Mouse (Mus musculus) spleen, adult 10 weeks (tissue): Measurements from ENCODE around the gene Fbxo42. TPM values are rescaled to one million over a fixed set of nuclear protein-coding genes. Genes with fewer than 3 reads are reported as not detected.

ENCODE experiments used
- polyA plus RNA-seq: library from polyadenylated mRNA; stranded (reverse); fragments of 350-450 nt; fragmentation: Illumina TruSeq; extraction: RNeasy Lipid Tissue Mini Kit (QIAGEN cat#74804); gene quantifications from one replicate; pipeline ENCODE4 v1.2.3, GENCODE M21; 2015; ENCODE audit warnings: low replicate concordance; ENCODE audit not compliant: insufficient read depth

Gene Fbxo42
- polyA plus RNA-seq, result 11.9 TPM

GRCm38 (mm10) chr4:141147112-141148008, at the start of gene Fbxo42:
Fbxo42 (plus strand) TSS chr4:141147913.

GRCm38 (mm10) chr4:141139116-141139970, 8.4 kb upstream of the Fbxo42 start, which contains the start of gene Szrd1:
Szrd1 (minus strand) TSS chr4:141139775.

GRCm38 (mm10) chr4:141213770-141214336, 66.1 kb downstream of the Fbxo42 start, which contains the start of gene Rsg1:
Rsg1 (plus strand) TSS chr4:141213956.

GRCm38 (mm10) chr4:141239388-141240125, 91.8 kb downstream of the Fbxo42 start, which contains the start of gene Arhgef19:
Arhgef19 (plus strand) TSS chr4:141239499.

Other genes with a start within 250 kb of the Fbxo42 start
- gene Padi2, start 241.6 kb upstream of the Fbxo42 start, polyA plus RNA-seq, result 10.4 TPM
- 79.2 TPM for gene Sdhb, start 186.7 kb upstream of the Fbxo42 start, polyA plus RNA-seq
- 27.2 TPM for gene Atp13a2, start 161.0 kb upstream of the Fbxo42 start, polyA plus RNA-seq
- gene Mfap2, start 137.5 kb upstream of the Fbxo42 start, polyA plus RNA-seq, result 0.58 TPM
- 4.0 TPM for gene Crocc, start 87.4 kb upstream of the Fbxo42 start, polyA plus RNA-seq
- gene Necap2, start 69.6 kb upstream of the Fbxo42 start, polyA plus RNA-seq, result 59.1 TPM
- not detected for gene Spata21, start 59.6 kb upstream of the Fbxo42 start, polyA plus RNA-seq
- gene Szrd1, start 8.1 kb upstream of the Fbxo42 start, polyA plus RNA-seq, result 35.3 TPM
- gene Rsg1, start 66.0 kb downstream of the Fbxo42 start, polyA plus RNA-seq, result 0.39 TPM
- not detected for gene Arhgef19, start 91.6 kb downstream of the Fbxo42 start, polyA plus RNA-seq
- 1.8 TPM for gene Epha2, start 153.3 kb downstream of the Fbxo42 start, polyA plus RNA-seq
- gene Fam131c, start 220.3 kb downstream of the Fbxo42 start, polyA plus RNA-seq, result not detected